Mouse (Mus musculus): ENCODE measurements at regions not wholly inside any gene's neighbourhood (a gene's known extent, or its start where the extent isn't known, plus 50 kb on each side); places are given as distances from the start of the nearest gene placed in this dataset.
A peak's percentile ranks its signal among the peaks of the same experiment; 100 is the strongest.

DNA sequence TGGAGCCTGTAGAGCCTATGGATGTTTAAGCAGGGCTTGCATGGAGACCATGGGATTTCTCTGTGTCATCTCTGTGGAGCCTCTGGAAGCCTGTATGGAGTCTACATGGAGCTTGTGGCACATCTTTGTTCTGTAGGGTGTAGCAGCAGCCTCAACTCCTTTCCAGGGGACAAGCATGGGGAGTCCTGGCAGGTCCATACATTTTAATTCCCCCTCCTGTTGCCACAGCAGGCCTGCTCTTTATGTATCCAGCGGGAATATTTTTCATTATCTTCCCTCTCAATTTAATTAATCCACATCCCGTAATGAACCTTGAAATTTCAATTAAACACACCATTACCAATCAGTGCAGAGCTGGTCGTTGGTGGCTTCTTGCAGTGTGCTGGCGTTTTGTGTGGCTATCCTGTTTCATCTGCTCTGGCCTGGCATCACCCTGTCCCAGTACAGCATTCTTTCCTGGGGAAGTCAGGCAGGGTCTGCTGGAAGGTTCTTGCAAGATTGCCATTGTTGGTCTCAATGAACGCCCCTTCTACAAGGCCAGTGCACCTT lies 81.8 kb upstream of the Hdac4 start:
- DNase-seq (ENCODE audit: low read depth), result no peak

DNA sequence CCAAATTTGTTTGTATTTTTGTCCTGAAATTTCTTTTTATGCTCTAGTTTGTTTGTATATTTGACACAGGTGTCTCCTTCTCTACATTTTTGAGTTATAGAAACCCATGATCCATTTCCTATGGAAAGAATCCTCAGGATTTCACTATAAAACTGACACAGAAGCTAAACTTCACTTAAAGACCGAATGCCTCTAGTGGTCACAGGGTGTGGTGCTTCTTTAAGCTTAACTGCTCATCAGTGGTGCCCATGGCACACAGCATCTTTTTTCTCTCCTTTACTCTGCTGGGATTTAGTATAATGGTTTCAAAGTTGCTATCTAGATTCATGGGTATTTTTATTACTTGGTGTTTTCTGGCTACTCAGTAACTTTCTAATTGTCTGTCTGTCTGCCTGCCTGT lies 79.9 kb upstream of the Hdac4 start:
- DNase-seq (ENCODE audit: low read depth), result peak; percentile 40

DNA sequence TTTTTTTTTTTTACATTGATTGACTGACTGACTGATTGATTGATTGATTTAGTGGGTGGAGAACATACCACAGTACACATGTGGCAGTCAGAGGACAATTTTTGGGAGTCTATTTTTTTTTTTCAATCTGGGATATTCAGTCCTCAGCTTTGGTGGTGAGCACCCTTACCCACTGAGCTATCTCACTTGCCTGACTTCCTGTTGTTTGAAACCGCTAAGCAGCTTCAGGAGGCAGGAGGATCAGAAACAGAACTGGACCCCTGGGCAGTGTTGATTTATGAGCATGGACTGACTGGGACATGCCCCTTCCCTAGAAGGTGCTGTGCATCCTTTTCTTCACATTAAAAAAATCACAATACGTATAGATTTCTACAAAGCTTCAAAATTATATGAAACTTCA lies 78.3 kb upstream of the Hdac4 start:
- no peak for DNase-seq (ENCODE audit: low read depth)

DNA sequence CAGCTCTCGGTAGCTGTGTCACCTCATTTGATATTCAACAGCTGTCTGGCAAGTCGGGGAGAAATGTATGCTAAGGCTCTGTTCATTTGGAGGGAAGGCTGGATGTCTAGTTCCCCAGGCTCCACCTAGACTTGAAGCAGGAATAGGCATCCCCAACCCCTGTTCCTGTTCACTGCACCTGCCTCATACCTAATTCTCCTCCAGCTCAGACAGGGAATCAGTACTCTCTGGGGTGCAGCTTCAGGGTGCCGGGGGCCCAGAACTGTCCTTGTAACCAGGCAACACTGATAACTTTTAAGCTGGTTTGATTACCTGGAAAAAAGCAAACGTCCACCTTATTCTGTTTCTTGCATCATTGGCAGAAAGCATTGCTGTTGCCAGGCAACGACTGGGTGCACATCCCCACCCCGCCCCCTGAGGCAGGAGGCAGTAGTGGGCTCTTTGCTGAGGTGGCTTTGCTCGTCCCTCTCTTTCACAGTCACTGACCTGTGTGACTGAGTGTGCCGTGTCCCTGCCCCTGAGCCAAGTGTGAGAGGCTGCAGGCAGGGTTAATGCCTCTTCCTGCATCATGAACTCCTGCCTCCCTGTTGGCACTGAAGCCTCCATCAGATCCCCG lies 76.3 kb upstream of the Hdac4 start:
- no peak for DNase-seq (ENCODE audit: low read depth)

DNA sequence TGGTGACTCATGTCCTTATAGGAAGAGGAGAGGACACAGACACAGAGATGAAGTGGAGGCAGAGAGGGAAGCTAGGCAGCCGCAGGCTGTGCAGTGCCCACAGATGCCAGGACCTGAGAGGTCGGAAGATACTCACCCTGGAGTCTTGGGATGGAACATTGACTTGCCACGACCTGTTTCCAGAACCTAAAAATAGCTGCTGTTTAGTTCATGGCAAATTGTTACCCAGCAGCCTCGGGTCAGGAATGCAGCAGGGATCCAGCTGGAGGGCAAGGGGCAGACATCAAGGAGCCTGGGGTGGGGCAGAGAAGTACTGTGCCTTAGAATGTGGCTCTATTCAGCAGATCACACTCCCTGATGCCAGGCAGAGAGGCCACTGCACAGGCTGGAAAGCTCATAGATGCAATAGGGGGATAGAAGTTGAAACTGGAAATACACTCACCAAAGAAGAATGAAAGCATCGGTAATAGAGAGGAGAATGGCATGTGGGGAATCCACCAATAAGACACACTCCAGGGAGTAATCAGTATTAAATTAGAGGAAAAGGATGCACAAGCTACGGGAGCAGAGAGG lies 75.1 kb upstream of the Hdac4 start:
- DNase-seq (ENCODE audit: low read depth), result peak; percentile 11

DNA sequence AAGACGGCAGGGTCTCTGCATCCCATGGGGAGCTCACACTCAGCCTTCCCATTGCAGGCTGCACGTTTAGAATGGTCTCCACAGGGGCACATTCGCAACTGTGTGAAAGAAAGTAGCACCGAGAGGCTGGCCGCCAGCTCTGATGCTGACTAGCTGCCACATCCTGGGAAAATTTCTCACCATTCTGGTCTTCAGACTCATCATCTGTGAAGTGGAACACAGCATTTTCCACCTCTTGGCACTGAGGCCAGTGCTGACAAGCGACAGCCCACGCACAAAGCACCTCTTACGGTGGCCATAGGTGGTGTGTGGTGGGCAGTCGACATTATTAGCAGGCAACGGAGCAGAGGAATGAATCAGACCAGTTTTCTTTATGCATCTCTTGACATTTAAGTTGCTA lies 74.0 kb upstream of the Hdac4 start:
- DNase-seq (ENCODE audit: low read depth), result no peak

DNA sequence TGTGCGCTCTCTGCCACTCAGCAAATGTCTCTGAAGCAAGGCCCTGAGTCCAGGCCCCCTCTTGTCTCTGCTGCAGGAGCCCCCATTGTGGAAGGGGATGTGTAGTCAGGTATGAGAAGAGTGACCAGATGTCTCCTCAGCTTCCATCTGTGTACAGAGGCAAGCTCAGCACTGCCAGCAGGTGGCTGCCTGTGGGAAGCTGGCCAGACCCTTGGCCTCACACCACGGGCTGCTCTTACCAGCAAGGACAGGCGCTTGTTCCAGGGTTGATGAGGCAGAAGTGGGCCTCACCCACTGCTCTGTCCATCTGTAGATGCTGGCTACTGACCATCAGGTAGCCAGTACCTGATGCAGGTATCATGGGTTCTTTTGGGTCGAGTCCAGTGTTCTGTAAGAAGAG lies 69.4 kb upstream of the Hdac4 start:
- peak; percentile 22 for DNase-seq (ENCODE audit: low read depth)

DNA sequence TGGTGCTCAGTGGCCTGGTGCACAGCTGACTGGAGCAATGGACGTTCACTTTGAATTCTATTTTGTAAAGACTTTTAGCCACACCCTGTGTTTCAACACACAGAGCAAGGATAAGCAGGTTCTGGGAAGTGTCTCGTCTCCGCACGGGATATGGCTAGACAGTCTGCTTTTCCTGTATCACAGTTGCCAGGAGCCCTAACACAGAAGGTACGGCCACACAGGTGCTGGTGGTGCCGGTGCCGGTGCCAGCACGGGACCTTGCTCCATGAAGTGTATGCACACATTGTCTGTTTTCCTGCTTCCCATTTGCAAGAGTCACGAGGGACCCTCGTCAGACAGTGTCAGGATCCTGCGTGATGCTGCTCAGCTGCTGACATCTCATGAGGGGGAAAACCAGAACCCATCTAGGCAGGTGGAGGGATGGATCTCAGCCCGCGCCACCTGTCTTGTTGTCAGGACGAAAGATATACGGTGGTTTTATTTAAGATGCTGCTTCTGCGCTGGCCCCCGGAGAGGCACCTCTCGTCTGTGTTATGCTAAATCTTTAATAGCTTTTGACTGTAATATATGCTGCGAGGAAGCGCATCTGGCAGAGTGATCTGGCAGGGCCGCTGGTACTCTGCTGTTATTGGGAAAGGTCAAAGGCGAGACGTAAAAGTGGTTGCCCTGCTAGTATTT lies 64.4 kb upstream of the Hdac4 start:
- no peak for DNase-seq (ENCODE audit: low read depth)

DNA sequence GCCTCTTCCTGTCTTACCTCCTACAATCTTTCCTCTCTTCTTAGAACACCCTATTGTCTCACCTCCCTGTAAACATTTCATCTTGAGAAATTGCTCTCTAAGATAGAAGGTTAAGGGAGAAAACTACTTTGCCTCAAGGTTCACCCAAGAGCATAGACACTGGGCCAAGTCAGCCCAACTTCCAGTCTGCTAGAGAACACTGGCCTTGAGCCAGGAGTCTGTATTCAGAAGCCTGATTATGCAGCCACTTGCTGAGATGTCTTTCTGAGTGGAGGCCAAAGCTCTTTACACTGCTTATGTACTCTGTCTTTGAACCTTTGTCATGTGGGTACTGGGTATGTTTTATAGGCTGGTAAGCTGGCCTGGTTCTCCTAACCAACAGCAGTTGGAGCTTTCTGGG lies 62.5 kb upstream of the Hdac4 start:
- peak; percentile 32 for DNase-seq (ENCODE audit: low read depth)

DNA sequence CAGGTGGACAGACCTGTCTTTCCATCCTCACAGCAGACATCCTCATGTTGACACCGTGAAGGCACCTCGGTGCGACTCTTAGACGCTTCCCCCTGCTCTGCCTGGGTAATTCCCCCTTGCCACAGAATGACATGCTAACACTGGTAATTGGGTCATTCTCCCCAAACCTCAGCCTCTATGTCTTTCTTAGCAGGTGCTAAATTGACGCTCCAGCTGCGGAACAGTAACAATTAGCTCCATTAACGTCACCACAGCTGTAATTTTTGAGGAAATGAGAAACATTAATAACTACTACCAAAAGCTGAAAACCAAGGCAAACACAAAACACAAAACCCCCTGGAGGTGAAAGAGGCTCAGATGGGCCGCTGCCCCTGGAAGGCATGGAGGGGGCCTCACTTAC lies 57.6 kb upstream of the Hdac4 start:
- DNase-seq (ENCODE audit: low read depth), result no peak

DNA sequence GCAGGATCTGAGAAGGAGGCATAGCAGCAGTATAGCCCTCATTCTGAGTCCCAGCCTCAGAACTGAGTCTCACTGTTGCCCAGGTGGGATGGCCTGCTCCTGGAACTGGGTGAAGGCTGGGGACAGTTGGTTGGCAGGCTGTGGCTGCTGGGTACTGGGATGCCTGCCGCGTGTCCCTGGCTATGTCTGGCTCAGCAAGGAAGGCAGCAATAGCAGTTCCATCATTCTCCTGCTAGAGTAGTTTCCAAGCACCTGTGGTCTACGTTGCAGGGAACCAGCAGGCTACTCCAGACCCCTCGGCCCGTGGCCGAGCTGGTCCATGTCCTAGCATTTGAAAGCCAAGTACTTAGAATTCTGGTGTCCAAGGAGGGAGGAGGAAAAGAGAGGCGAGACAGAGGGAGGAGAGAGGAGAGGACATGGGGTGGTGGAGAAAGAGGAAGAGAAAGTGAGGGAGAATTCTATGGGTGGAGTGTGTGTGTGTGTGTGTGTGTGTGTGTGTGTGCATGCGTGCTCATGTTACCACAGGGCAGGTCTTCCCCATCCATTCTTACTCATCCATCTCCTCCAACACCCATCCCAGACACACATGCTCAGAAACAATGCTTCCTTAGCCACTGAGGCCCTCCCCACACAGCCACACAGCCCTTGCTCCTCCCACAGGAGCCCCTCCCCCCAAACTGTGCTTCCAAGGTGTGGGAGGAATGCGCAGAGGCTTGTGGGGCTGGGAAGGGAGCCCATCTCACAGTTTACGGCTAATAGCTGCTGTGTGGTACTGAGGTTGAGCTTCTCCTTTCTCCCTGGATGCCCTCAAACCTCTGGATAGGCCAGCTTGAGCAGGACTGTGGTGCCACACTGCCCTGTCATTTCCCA lies 55.3 kb upstream of the Hdac4 start:
- DNase-seq (ENCODE audit: low read depth), result no peak

All from NIH3T3 (cell line).